Comparison of ENCODE assay signal across 8 mouse cellular contexts in the genomic region with DNA sequence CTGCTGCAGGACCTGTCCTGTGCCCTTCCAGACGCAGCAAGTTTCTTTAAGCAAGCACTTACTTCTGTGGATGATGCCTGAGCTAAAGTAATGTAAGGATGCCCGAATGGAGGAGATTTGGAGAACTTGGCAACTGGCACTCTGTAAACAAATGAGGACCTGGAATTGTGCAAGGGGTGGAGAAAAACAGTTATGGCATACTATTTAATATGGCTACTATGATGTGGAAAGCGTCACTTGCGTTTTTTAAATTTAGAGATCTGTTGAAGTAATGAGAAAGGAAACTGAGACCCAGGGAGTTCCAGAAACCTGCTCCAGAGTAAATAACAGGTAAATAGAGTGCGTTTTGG. TPM values are rescaled to one million over a fixed set of nuclear protein-coding genes. Genes with fewer than 3 reads are reported as not detected.
DNase-seq lines count a peak whose midpoint lies in the region; ATAC-seq lines count a peak whose summit lies in the region.

No protein-coding gene starts in this region.

- H3K27me3 ChIP-seq in heart, embryonic 10.5 days (ENCODE audit: insufficient read depth, poor library complexity, severe bottlenecking) = no peaks in the 10 kb centered on the region
- no peaks in the 10 kb centered on the region for H3K27me3 ChIP-seq in hindbrain, embryonic 15.5 days
- H3K27me3 ChIP-seq in midbrain, embryonic 11.5 days (ENCODE audit: control insufficient read depth, insufficient read depth, low read length) = no peaks in the 10 kb centered on the region

- H3K27ac ChIP-seq in heart, embryonic 10.5 days = peak overlapping the region; percentile 87
- H3K27ac ChIP-seq in hindbrain, embryonic 15.5 days (replicated peaks) = peak overlapping the region; percentile 86
- no peak overlapping the region for H3K27ac ChIP-seq in midbrain, embryonic 11.5 days (ENCODE audit: low read depth, low read length)

- DNase-seq in heart, embryonic 10.5 days (ENCODE audit: low spot score) = no peak
- no peak for DNase-seq in heart, postnatal 25 days (ENCODE audit: low spot score)
- peak; percentile 68 for DNase-seq in adipocyte (ENCODE audit: low spot score)
- no peak for DNase-seq in midbrain, embryonic 11.5 days (ENCODE audit: low spot score, missing footprints)
- DNase-seq in natural killer cell, adult 2 months (ENCODE audit: low spot score in 2 of 2) = no peak
- DNase-seq in MN1 (ENCODE audit: low spot score) = no peak
- no peak for DNase-seq in spleen, postnatal 10 days (ENCODE audit: low spot score in 2 of 2)

- H3K4me2 ChIP-seq in hindbrain, embryonic 15.5 days = peak overlapping the region; percentile 90
- peak overlapping the region; percentile 75 for H3K4me2 ChIP-seq in midbrain, embryonic 11.5 days

- peak overlapping the region; percentile 67 for H3K4me3 ChIP-seq in heart, embryonic 10.5 days
- peak overlapping the region; percentile 55 for H3K4me3 ChIP-seq in hindbrain, embryonic 15.5 days
- peak overlapping the region; percentile 50 for H3K4me3 ChIP-seq in midbrain, embryonic 11.5 days (ENCODE audit: low read depth, low read length)

- peaks cover 25% of the 10 kb centered on the region for H3K4me1 ChIP-seq in heart, embryonic 10.5 days
- H3K4me1 ChIP-seq in hindbrain, embryonic 15.5 days (replicated peaks) = peaks cover 25% of the 10 kb centered on the region
- peaks cover 10% of the 10 kb centered on the region for H3K4me1 ChIP-seq in midbrain, embryonic 11.5 days (ENCODE audit: control insufficient read depth, insufficient read depth, low read length)

- intact Hi-C loops in heart, postnatal 25 days (cut with DNase I) = loop anchor here (1.0 to 5.0 kb wide), 2 partner anchors 45 to 101 kb away; no protein-coding TSS in a partner anchor

- H3K9me3 ChIP-seq in heart, embryonic 10.5 days = no peaks in the 10 kb centered on the region
- H3K9me3 ChIP-seq in hindbrain, embryonic 15.5 days = no peaks in the 10 kb centered on the region
- no peaks in the 10 kb centered on the region for H3K9me3 ChIP-seq in midbrain, embryonic 11.5 days (ENCODE audit: control insufficient read depth, low read length)

- H3K9ac ChIP-seq in hindbrain, embryonic 15.5 days = peak overlapping the region; percentile 55; the same call in 1 of the 2 replicates
- H3K9ac ChIP-seq in midbrain, embryonic 11.5 days (ENCODE audit: low read length) = no peak overlapping the region; the same call in 1 of the 2 replicates

- 43% methylated on average over 5 of the region's 5 CpGs for WGBS in heart, embryonic 10.5 days
- WGBS in hindbrain, embryonic 15.5 days = 44% methylated on average over 5 of the region's 5 CpGs
- whole genome bisulfite sequencing in midbrain, embryonic 11.5 days = 44% methylated on average over 5 of the region's 5 CpGs

- no peaks in the 10 kb centered on the region for H3K36me3 ChIP-seq in heart, embryonic 10.5 days
- no peaks in the 10 kb centered on the region for H3K36me3 ChIP-seq in hindbrain, embryonic 15.5 days
- H3K36me3 ChIP-seq in midbrain, embryonic 11.5 days (ENCODE audit: control insufficient read depth, insufficient read depth, low read length) = no peaks in the 10 kb centered on the region

- ATAC-seq in hindbrain, embryonic 15.5 days (ENCODE audit: low FRiP score, low read depth) = no peak
- no peak for ATAC-seq in midbrain, embryonic 11.5 days (ENCODE audit: low FRiP score)

RNA-seq across cellular contexts. Expression of a gene that starts 58.6 kb away (rescaled TPM):
- 1.6 and 4.2 TPM in 2 replicates for polyA plus RNA-seq in heart, embryonic 10.5 days (2016; fragmentation: Nextera tagmentation; extraction: Ambion mirVana)
- 10 to 100 TPM; 13.6 to 19.7 TPM for total RNA-seq in heart, postnatal 25 days (2021)
- polyA plus RNA-seq in hindbrain, embryonic 15.5 days (2015; fragmentation: Nextera tagmentation; extraction: Ambion mirVana) = 10.1 and 11.1 TPM in 2 replicates
- polyA plus RNA-seq in midbrain, embryonic 11.5 days (2014; fragmentation: Nextera tagmentation; extraction: Ambion mirVana) = 5.4 and 5.8 TPM in 2 replicates
